Mouse (Mus musculus): ENCODE results near the gene Tmem163.

DNA sequence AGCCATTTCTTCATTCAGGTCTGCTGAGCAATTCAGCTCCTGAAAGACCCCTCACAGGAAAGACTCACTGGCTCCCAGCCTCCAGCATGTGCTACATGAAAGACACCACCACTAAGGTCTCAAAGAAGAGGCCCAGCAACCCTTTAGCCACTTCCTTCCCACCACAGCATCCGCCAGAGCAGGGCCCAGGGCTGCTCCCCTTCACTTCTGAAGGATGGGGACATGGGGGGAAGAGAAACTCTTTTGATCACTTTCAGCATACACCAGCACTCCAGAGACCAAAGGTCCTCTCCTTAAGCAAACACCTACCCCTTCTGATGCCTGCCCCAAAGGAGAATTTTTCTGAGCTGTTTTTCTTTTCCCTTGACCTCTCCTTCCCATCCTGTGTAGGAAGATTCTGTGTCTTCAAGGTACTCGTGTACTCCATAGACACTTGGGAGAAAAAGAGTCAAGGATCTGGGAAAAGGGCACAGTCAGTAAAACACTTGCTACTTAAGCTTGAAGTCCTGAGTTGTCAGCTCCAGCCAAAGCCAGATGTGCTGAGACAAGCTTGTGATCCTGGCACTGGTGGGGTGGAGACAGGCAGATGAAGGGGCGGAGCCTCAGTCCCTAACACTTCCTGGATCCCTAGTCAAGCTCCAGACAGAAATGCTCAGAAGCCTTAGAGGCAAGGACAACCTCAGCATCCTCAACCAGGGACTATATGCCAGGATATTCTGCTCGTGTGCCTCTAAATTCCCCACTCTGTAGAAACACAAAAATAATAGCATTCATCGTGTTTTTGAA is 53.6 kb downstream of the Tmem163 start:
- TF ChIP-seq CTCF (IDR thresholded peaks at IDR 0.05; ENCODE audit: low read depth) (no peak), EP300 (IDR thresholded peaks at IDR 0.05; ENCODE audit: low read depth) (no peak)
